Mouse (Mus musculus): ENCODE measurements around the gene Mogs.

The Mogs gene

DNA sequence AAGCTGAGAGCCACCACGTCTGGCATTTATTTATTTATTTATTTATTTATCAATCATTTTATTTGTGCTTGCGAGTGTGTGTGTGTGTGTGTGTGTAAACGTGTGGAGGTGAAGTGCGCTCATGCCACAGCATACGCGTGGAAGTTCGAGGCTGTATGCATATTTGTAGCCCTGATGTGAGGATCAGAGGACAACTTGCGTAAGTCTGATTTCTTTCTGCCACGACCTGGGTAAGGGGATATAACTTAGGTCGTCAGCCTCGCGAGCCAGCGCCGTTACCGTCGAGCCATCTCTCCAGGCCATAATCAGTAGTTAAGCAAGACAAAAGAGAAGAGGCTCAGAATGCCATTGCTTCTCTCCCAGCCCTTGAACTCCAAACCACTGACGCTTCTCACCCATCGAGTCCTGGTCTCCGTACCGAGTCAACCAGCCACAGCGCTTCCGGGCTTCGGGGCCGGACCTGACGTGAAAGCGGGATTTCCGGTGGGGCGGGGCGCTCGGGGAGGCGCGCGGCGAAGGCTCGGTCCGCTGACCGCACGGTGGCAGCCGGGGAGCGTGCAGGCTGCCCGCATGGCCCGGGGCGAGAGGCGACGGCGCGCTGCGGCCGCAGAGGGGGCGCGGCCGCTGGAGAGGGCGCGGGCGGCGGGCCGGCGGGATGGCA lies at the start of gene Mogs:
Gene Mogs (plus strand): TSS at position 486 of the 661 bp plus-strand sequence.
- peak; percentile 94 to 96 for DNase-seq

GRCm38 (mm10) chr6:83065995-83066394 lies 49.3 kb upstream of the Mogs start:
- DNase-seq: no peak

- no peak for DNase-seq
Observed at GRCm38 (mm10) chr6:83066441-83066840, 48.9 kb upstream of the Mogs start.

- no peak for DNase-seq
Observed at GRCm38 (mm10) chr6:83068221-83068620, 47.1 kb upstream of the Mogs start.

GRCm38 (mm10) chr6:83068706-83069487 lies 46.4 kb upstream of the Mogs start:
- DNase-seq: no peak

DNA sequence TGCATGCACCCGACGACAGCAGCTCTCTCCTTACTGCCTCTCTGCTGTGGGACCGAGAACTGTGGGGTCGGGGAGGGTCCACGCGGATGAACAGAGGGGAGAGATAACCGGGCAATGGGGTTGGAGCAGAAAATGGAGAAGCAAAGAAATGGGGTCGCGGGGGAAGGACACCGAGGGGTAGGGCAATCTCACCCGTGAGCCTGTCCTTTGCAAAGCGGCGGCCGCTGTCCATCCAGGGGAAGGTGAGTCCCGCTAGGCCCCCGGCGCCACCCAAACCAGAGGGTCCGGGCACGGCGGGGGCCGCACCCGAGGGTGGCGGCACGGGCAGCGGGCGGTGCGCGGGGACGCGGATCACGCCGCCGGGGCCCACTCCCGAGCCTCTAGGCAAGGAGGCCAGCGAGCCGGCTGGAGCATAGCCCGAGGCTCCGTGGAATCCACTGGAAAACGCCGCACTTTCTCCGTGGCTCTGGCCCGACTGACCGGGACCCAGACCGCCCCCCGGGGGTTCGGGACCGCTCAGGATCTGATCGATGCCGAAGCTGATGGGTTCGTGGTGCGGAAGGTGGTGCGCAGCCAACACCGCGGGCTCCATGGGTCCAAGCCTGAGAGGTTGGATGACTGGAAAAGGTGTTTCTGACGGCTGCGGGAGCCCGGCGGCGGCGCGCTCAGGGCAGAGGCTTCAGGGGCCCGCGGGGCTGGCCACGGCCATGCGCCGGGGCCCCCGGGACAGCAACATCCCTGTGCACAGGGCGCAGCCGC lies 45.6 kb upstream of the Mogs start:
- DNase-seq: no peak

DNA sequence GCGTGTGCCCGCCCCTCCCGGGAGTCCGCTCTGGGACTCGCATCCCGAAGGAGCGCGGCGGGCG lies 45.2 kb upstream of the Mogs start, which contains the start of gene Tlx2:
Gene Tlx2 (minus strand): TSS at position 47 of the 64 bp plus-strand sequence.
- no peak for DNase-seq

GRCm38 (mm10) chr6:83070311-83071219 lies 44.7 kb upstream of the Mogs start:
- DNase-seq: no peak

GRCm38 (mm10) chr6:83071220-83071619 lies 44.1 kb upstream of the Mogs start:
- DNase-seq: no peak

- DNase-seq: no peak
Observed at GRCm38 (mm10) chr6:83074979-83075378, 40.3 kb upstream of the Mogs start.

GRCm38 (mm10) chr6:83077630-83078323 lies 37.5 kb upstream of the Mogs start, which contains the start of gene Pcgf1:
Gene Pcgf1 (plus strand): TSS chr6:83077869.
- DNase-seq: peak in 1 of 2 experiments; percentile 39

DNA sequence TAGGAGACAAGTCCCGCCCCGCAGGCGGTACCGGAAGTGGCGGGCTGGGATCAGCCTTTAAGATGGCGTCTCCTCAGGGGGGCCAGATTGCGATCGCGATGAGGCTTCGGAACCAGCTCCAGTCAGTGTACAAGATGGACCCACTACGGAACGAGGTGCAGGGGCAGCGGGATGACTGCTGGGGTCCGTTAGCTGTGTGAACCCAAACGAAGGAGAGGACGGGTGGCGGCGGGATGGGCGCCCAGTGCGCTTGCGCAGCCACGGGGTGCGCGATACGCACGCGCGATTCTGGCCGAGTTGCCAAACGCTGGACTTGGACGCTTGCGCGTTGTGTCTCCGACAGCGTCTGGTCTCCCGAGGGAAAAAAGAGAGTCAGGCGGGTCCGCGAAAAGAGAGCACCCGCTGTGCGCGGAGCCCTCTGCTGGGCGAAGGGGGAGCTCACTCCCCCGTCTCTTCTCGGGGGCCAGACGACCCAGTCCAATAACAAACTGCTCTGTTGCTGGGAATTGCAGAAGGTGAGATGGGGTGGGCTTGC lies 36.9 kb upstream of the Mogs start:
- DNase-seq: peak; percentile 99

DNA sequence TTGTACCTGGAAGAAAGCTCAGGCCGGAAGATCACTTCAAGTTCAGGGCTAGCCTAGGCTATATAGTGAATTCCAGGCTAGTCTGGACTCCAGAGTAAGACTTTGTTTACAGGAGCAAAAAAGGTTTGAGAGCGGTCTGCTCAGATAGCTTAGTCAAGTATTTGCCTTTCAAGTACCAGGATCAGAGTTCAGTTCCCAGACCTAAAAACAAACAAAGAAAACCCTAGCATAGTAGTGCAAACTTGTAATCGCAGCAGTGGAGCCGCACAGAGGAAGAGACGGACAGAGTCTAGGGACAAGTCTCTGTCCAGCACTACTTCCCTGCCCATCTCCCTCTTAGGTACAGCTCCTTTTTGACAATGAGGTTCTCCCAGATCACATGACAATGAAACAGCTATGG lies 35.1 kb upstream of the Mogs start:
- no peak for DNase-seq

GRCm38 (mm10) chr6:83083497-83083896 lies 31.8 kb upstream of the Mogs start:
- no peak for DNase-seq

- DNase-seq: no peak
Observed at GRCm38 (mm10) chr6:83084477-83084876, 30.8 kb upstream of the Mogs start.

DNA sequence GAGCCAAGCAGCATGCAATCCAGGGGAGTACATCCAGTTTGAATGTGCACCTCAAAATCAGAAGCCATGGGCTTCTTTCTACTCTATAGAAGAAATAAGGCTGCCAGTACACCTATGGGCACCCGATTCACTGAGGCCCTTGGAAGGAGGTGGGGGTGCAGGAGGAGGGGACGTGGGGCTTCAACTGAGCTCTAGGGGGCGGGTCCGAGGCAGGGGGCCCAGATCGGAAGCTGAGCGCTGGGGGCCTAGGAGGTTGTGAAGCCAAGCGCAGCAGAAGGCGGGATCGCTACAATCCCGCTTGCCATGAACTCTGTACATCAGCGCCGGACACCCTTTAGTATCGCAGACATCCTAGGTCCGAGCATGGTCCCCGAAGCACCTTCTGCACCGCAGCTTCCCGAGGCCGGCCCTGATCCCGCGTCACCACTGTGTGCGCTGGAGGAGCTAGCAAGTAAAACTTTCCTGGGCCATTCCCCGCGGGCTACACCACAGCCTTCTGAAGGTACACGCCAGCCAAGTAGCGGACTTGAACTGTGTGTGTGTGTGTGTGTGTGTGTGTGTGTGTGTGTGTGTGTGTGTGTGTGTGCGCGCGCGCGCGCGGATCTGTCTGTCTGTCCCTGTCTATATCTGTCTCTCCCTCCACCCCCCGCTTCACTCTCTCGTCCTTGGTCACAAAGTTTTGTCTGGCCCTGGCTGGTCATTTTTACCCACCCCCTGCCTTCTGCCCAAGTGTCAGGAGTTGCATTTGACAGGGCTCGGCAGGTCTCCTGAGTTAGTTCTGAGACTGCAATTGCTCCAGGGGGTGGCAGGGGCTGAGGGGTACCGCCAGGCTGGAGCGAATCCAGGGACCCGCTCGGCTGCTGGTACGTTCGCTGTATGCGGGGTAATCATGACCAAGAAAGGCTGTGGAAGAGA lies 28.9 kb upstream of the Mogs start, which contains the start of gene Lbx2:
Gene Lbx2 (plus strand): TSS at position 247 of the 915 bp plus-strand sequence.
- DNase-seq: no peak

DNA sequence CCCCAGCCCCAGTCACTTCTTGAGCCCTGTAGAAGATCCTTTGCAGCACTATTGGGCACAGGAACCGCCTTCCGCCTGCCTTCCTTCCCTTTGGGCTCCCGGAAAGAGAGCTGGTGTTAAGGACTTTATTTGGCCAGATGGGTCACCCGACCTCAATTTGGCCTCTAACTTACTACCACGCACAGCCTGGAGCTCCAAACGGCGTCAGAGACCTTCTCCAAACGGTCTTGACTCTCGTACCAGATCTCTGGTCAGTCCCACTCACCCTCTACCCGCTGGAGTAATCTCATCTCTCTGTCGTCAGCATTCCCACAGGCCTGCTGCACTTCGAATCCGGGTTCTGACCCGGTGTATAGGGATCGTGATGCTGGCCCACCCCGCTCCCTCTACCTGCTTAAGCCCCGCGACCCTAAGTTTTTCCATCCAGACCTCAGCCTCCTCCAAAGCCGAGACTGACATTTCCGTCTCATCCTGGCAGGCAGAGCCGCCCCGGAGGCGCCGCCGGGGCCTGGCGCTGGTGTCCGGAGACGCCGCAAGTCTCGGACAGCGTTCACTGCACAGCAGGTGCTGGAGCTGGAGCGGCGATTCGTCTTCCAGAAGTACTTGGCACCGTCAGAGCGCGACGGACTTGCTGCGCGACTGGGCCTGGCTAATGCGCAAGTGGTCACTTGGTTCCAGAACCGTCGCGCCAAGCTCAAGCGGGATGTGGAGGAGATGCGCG lies 27.9 kb upstream of the Mogs start:
- DNase-seq: no peak

DNA sequence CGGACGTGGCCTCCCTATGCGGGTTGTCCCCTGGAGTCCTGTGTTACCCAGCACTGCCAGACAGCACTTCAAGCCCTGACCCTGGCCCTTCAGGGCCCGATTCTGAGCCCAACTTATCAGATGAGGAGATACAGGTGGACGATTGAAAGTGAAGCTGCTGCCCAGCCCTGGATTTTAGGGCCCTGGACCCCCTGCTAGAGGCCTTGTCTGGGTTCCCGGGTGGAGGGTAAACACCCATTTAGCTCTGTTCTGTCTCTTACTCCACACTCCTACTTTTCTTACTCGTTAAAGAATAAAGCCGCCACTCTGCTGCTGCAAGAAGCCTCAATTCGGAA lies 27.4 kb upstream of the Mogs start:
- DNase-seq: no peak

- DNase-seq: no peak
Observed at GRCm38 (mm10) chr6:83092416-83093127, 22.7 kb upstream of the Mogs start.

GRCm38 (mm10) chr6:83095968-83096367 lies 19.3 kb upstream of the Mogs start:
- no peak for DNase-seq
